Mouse (Mus musculus): ENCODE measurements around the gene Hdgf. TPM values are rescaled to one million over a fixed set of nuclear protein-coding genes. Genes with fewer than 3 reads are reported as not detected.

The Hdgf gene
- polyA plus RNA-seq, 1 experiment from 2014 or later = 229 TPM

GRCm38 (mm10) chr3:87913491-87913890 is 7.4 kb downstream of the Hdgf start:
- no peak overlapping the region for H3K4me2 ChIP-seq (replicated peaks)
- no peak for ATAC-seq
- no peaks in the 10 kb centered on the region for H3K9me3 ChIP-seq
- WGBS = 75% methylated on average over 7 of the region's 7 CpGs
- H3K9ac ChIP-seq = no peak overlapping the region
- peaks cover 24% of the 10 kb centered on the region for H3K36me3 ChIP-seq
- no peak overlapping the region for H3K4me3 ChIP-seq (replicated peaks)
- H3K27ac ChIP-seq = no peak overlapping the region
- peaks cover 28% of the 10 kb centered on the region for H3K4me1 ChIP-seq (replicated peaks)
- H3K27me3 ChIP-seq (replicated peaks) = no peaks in the 10 kb centered on the region

GRCm38 (mm10) chr3:87913891-87914290 is 7.8 kb downstream of the Hdgf start:
- H3K27me3 ChIP-seq (replicated peaks) = no peaks in the 10 kb centered on the region
- no peak for ATAC-seq
- peaks cover 24% of the 10 kb centered on the region for H3K4me1 ChIP-seq (replicated peaks)
- H3K4me2 ChIP-seq (replicated peaks) = no peak overlapping the region
- no peak overlapping the region for H3K9ac ChIP-seq
- H3K9me3 ChIP-seq = no peaks in the 10 kb centered on the region
- H3K4me3 ChIP-seq (replicated peaks) = no peak overlapping the region
- H3K27ac ChIP-seq = no peak overlapping the region
- H3K36me3 ChIP-seq = peaks cover 24% of the 10 kb centered on the region
- 93% methylated on average over 10 of the region's 10 CpGs for WGBS

GRCm38 (mm10) chr3:87916990-87917389 is 10.9 kb downstream of the Hdgf start:
- peaks cover 8% of the 10 kb centered on the region for H3K4me1 ChIP-seq (replicated peaks)
- no peak overlapping the region for H3K27ac ChIP-seq
- no peaks in the 10 kb centered on the region for H3K27me3 ChIP-seq (replicated peaks)
- no peaks in the 10 kb centered on the region for H3K9me3 ChIP-seq
- no peak overlapping the region for H3K9ac ChIP-seq
- 86% methylated on average over 1 of the region's 1 CpGs for WGBS
- H3K4me2 ChIP-seq (replicated peaks) = no peak overlapping the region
- no peak for ATAC-seq
- peaks cover 27% of the 10 kb centered on the region for H3K36me3 ChIP-seq
- H3K4me3 ChIP-seq (replicated peaks) = no peak overlapping the region

- no peak overlapping the region for H3K27ac ChIP-seq
- H3K36me3 ChIP-seq = peaks cover 33% of the 10 kb centered on the region
- H3K4me2 ChIP-seq (replicated peaks) = no peak overlapping the region
- no peak overlapping the region for H3K9ac ChIP-seq
- H3K27me3 ChIP-seq (replicated peaks) = no peaks in the 10 kb centered on the region
- ATAC-seq = no peak
- H3K4me1 ChIP-seq (replicated peaks) = peaks cover 8% of the 10 kb centered on the region
- 86% methylated on average over 1 of the region's 1 CpGs for WGBS
- H3K4me3 ChIP-seq (replicated peaks) = no peak overlapping the region
- no peaks in the 10 kb centered on the region for H3K9me3 ChIP-seq
Observed at GRCm38 (mm10) chr3:87918551-87918950, 12.4 kb downstream of the Hdgf start.

DNA sequence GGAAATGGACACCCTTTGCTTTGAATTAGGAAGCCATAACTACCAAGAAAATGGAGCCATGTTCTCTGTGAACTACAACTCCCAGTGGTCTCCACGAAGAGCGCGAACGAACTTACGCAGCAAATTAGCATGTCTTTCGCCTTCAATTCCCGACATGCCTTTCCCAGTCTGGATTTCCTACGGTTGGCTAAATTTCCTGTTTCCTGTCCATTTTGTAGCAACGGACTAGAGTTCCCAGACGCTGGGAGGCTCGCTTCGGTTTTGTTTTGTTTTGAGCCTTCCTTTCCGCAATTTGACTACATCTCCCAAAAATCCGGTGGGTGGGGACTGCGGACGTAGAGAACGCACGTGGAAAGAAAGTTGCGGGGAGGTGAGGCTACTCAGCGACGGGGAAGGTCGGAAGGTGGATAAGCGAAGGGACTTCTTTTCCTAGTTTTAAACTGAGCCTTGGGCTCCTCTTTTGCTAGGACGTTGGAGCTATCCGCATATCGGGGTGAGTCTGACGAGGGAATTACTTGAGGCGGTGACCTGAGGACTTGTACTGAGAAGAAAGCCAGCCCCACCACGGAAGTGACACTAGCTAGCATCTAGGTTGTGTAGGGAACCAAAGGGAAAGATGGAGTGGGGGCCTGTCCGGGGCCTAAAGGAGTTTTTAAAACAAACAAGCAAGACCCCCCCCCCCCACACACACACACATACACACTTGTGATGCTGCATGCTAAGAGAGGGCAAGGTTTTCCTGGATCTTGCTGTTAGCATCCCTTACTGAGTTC is 13.4 kb downstream of the Hdgf start, which contains the start of gene Mrpl24:
TSS of gene Mrpl24 (plus strand) at position 171 of the 773 bp plus-strand sequence.
- no peaks in the 10 kb centered on the region for H3K9me3 ChIP-seq
- no peaks in the 10 kb centered on the region for H3K27me3 ChIP-seq (replicated peaks)
- WGBS = under 1% methylated on average over 30 of the region's 30 CpGs
- peak within 1 kb of the TSS; percentile 70 for H3K4me2 ChIP-seq (replicated peaks)
- peak within 1 kb of the TSS; percentile 63 for H3K9ac ChIP-seq
- peaks cover 34% of the 10 kb centered on the region for H3K36me3 ChIP-seq
- peak within 1 kb of the TSS; percentile 52 for H3K4me3 ChIP-seq (replicated peaks)
- peak within 1 kb of the TSS; percentile 60 for H3K27ac ChIP-seq
- H3K4me1 ChIP-seq (replicated peaks) = peaks cover 8% of the 10 kb centered on the region
- ATAC-seq = peak; percentile 83

DNA sequence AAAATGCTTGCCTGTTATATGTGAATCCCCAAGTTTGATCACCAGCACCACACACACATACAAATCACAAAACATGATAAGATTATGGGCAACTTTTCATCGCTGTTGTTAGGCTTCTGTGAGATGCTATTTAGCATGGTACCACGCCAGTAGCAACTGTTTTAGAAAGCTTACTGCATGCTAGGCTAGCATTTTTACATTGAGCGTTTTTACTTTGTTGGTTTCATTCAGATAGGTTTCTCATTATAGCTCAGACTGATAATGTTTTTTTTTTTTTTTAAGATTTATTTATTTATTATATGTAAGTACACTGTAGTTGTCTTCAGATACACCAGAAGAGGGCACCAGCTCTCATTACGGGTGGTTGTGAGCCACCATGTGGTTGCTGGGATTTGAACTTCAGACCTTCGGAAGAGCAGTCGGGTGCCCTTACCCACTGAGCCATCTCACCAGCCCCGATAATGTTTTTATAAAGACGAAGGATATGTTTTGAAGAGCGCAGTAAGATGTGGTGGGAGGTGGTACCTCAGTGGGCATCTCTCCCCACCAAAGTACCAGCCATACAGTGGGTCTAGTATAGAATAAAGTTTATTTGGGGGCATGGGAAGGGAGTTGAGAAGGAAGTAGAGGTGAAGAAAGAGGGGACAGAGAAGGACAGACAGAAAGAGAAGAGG is 14.3 kb downstream of the Hdgf start:
- H3K4me2 ChIP-seq (replicated peaks) = peak overlapping the region; percentile 70

DNA sequence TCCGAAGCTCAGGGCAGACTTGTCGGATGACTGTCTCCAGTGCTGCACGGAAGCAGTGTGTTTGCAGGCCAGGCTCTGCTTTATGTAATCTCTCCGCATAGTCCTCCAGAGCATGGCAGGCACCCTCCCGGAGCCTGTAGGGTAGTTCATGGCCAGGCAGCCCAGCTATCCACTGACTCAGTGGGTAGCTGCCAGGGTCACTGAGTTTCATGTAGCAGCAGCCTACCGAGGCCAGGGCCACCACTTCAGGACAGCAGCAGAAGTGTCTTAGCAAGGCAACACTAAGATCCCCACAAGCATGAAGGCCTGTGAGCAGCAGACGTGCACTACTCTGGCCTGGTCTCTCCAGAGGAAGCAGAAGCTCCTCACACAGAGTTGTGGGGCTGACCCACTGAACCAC is 18.9 kb downstream of the Hdgf start:
- H3K4me1 ChIP-seq (replicated peaks) = peaks cover 15% of the 10 kb centered on the region
- no peak overlapping the region for H3K27ac ChIP-seq
- ATAC-seq = no peak
- H3K27me3 ChIP-seq (replicated peaks) = no peaks in the 10 kb centered on the region
- no peak overlapping the region for H3K4me3 ChIP-seq (replicated peaks)
- no peak overlapping the region for H3K4me2 ChIP-seq (replicated peaks)
- H3K9me3 ChIP-seq = no peaks in the 10 kb centered on the region
- H3K36me3 ChIP-seq = peaks cover 45% of the 10 kb centered on the region
- 82% methylated on average over 7 of the region's 7 CpGs for WGBS
- no peak overlapping the region for H3K9ac ChIP-seq

More for the DNA sequence above, 14.3 kb downstream of the Hdgf start:
- H3K4me1 ChIP-seq (replicated peaks) = peaks cover 8% of the 10 kb centered on the region
- H3K27ac ChIP-seq = no peak overlapping the region
- no peaks in the 10 kb centered on the region for H3K9me3 ChIP-seq
- H3K36me3 ChIP-seq = peaks cover 37% of the 10 kb centered on the region
- WGBS = 65% methylated on average over 9 of the region's 9 CpGs
- H3K27me3 ChIP-seq (replicated peaks) = no peaks in the 10 kb centered on the region
- ATAC-seq = no peak
- H3K9ac ChIP-seq = 0 out of 2 replicates have a peak overlapping the region, but pooled peaks have one; percentile 63
- peak overlapping the region; percentile 52 for H3K4me3 ChIP-seq (replicated peaks)

- no peak overlapping the region for H3K4me3 ChIP-seq (replicated peaks)
- peaks cover 47% of the 10 kb centered on the region for H3K36me3 ChIP-seq
- peaks cover 21% of the 10 kb centered on the region for H3K4me1 ChIP-seq (replicated peaks)
- H3K27ac ChIP-seq = no peak overlapping the region
- no peaks in the 10 kb centered on the region for H3K9me3 ChIP-seq
- no peak for ATAC-seq
- H3K4me2 ChIP-seq (replicated peaks) = no peak overlapping the region
- H3K9ac ChIP-seq = no peak overlapping the region
- H3K27me3 ChIP-seq (replicated peaks) = no peaks in the 10 kb centered on the region
- 95% methylated on average over 5 of the region's 5 CpGs for WGBS
Observed at GRCm38 (mm10) chr3:87927452-87927851, 21.3 kb downstream of the Hdgf start.

DNA sequence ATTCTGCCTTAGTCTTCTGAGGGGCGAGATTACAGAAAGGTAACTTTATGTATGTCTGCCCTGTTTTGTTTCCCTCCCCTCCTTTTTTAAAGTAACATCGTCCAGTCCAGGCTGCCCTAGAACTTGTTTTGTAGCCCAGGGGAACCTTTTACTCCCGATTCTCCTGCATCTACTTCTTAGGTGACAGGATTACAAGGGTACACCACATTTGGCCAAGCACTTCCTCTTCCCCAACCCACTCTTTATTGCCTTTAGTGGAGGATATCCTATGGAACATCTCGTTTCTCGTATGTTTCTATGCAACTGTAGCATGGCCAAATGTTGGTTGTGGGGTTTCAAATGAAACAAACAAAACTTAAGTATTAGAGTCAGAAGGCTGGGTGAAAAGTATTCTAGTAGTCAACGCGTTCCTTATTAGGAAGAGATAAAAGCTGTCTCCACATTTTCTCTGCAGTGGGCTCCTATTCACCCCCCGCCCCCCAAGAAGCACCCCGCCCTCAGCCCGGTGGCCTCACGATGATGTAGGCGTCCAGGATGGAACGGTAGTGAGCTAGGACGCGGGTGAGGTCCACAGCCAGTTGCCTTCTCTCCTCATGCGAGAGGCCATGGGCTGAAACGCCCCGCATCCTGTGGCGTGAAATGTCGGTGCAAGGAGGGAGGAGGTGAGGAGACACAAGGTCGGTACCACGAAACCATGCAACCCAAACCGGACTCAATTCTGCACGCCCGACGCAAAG is 23.4 kb downstream of the Hdgf start:
- WGBS = 6% methylated on average over 26 of the region's 26 CpGs
- peaks cover 33% of the 10 kb centered on the region for H3K36me3 ChIP-seq

DNA sequence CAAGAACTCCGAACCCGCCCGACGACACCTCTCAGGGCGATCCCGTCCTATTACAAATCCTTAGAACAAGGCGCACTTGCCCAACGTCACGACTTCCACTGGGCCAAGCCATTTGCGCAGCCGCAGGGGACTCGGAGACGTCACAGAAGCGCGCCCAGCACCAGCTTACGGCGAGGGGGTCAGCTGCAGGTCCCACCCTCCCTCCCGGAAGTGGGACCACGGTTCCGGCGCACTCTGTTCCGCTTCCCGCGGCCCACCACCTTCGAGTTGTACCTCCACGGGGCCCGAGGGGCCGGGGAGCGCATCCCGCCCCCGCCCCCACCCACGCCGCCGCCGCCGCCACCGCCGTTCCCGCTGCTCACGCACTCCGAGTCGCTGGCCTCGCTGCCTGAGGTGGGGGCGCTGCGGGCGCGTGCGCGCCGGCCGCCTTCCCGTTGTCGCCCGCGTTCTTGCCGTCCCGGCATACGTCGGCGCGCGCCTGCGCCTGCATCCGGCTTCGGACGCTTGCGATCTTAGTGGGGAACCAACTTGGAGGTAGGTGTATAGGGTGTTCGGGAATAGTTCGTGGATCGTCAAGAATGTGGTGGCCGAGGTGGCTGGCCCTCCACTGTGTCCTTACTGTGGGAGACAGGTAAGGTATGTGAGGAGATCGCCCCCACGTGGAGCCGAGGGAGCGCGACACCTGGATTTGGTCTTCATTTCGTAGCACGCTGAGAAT is 24.1 kb downstream of the Hdgf start, which contains the start of the genes Isg20l2 and Rrnad1:
TSS of gene Isg20l2 (plus strand) at position 237 of the 718 bp plus-strand sequence.
TSS of gene Rrnad1 (minus strand) at position 640 of the 718 bp plus-strand sequence.
- H3K4me1 ChIP-seq (replicated peaks) = peaks cover 32% of the 10 kb centered on the region
- ATAC-seq = peak; percentile 99
- no peaks in the 10 kb centered on the region for H3K27me3 ChIP-seq (replicated peaks)
- H3K9ac ChIP-seq = peak within 1 kb of the TSS; percentile 96
- H3K9me3 ChIP-seq = no peaks in the 10 kb centered on the region
- H3K4me2 ChIP-seq (replicated peaks) = peak within 1 kb of the TSS; percentile 76
- peak within 1 kb of the TSS; percentile 84 for H3K27ac ChIP-seq
- peak within 1 kb of the TSS; percentile 83 for H3K4me3 ChIP-seq (replicated peaks)
- peaks cover 30% of the 10 kb centered on the region for H3K36me3 ChIP-seq
- WGBS = under 1% methylated on average over 77 of the region's 78 CpGs

More for the DNA sequence above, 23.4 kb downstream of the Hdgf start:
- peak; percentile 60 for ATAC-seq
- peak overlapping the region; percentile 83 for H3K4me3 ChIP-seq (replicated peaks)
- peak overlapping the region; percentile 96 for H3K9ac ChIP-seq
- peak overlapping the region; percentile 76 for H3K4me2 ChIP-seq (replicated peaks)
- peak overlapping the region; percentile 84 for H3K27ac ChIP-seq
- H3K4me1 ChIP-seq (replicated peaks) = peaks cover 29% of the 10 kb centered on the region
- H3K27me3 ChIP-seq (replicated peaks) = no peaks in the 10 kb centered on the region
- H3K9me3 ChIP-seq = no peaks in the 10 kb centered on the region

DNA sequence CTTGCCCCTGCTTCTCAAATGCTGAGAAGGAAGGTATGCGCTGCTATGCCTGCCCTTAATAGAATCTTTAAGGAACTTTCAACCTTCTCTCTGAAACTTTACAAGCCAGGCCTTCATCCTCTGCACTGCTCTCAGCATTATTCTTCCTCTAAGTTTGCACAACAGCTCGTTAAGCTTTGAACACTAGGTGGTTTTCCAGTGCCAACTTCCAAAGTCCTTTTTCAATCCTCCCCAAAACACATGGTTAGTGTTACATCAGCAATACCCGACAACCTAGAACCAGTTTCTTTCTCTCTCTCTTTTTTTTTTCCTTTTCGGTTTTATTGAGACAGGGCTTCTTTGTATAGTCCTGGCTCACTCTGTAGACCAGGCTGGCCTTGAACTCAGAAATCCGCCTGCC is 27.9 kb downstream of the Hdgf start:
- Histone ChIP-seq H3K27me3 (replicated peaks) (no peaks in the 10 kb centered on the region), H3K4me1 (replicated peaks) (peaks cover 36% of the 10 kb centered on the region), H3K4me3 (replicated peaks) (no peak overlapping the region), H3K4me2 (replicated peaks) (no peak overlapping the region), H3K9ac (no peak overlapping the region), H3K9me3 (no peaks in the 10 kb centered on the region), H3K36me3 (peaks cover 26% of the 10 kb centered on the region), H3K27ac (no peak overlapping the region)
- 83% methylated on average over 5 of the region's 5 CpGs for WGBS
- ATAC-seq = no peak
